Mouse (Mus musculus) small intestine, adult 10 weeks (tissue): Measurements from ENCODE around the gene 1810043G02Rik. TPM values are rescaled to one million over a fixed set of nuclear protein-coding genes. Genes with fewer than 3 reads are reported as not detected.

Source experiments
- polyA plus RNA-seq: library from polyadenylated mRNA; stranded (reverse); fragments of 350-450 nt; fragmentation: Illumina TruSeq; extraction: RNeasy Lipid Tissue Mini Kit (QIAGEN cat#74804); gene quantifications from one replicate; pipeline ENCODE4 v1.2.3, GENCODE M21; 2014; ENCODE audit warnings: low replicate concordance

Gene 1810043G02Rik
- 0.33 TPM for polyA plus RNA-seq

GRCm38 (mm10) chr10:77978351-77979350 is at the start of gene 1810043G02Rik:
Gene 1810043G02Rik, plus strand, starts transcription at chr10:77978524.

DNA sequence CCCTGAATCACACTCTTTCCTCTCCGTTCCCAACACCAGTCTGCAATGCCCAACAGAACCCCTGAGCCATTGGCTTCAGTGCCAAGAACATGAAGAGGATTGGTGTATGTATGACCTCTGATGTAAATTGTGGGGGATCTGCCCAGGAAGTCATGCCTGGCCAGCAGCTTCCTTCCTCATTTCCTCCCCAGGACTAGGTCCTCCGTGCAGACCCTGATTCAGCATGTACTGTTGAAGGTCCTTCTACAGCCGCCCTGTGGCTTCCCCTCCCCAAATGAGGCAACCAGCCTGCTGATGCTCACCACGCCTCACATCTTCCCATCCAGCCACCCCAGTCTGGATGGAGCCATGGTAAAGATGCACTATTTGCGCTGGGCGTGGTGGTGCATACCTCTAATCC is 7.8 kb upstream of the 1810043G02Rik start, which contains the start of gene Trpm2:
TSS of gene Trpm2 (minus strand) at position 83 of the 400 bp plus-strand sequence.

DNA sequence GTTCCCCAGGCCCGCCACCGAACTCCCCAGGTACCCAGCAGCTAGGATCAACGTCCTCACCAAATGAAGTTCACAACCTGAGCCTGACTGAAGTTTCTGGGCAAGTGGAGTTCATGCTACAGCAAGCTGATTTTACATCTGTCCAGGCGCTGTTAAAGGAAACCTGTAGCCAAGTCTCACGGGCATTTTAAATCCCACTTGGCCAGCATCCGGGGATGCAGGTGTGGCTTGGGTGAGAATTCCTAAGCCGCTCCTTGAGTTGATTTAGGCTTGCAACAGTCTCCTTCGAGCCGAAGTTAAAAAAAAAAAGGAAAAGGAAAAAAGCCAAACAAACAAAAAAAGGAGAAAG is 31.6 kb downstream of the 1810043G02Rik start, which contains the start of gene Pfkl:
TSS of gene Pfkl (minus strand) at position 139 of the 349 bp plus-strand sequence.

Other genes starting within 250 kb of the 1810043G02Rik start
- not detected for gene Gm18596, start 235.9 kb upstream of the 1810043G02Rik start, polyA plus RNA-seq
- not detected for gene Gm9736, start 227.2 kb upstream of the 1810043G02Rik start, polyA plus RNA-seq
- gene Gm3233, start 218.8 kb upstream of the 1810043G02Rik start, polyA plus RNA-seq = not detected
- not detected for gene Gm3238, start 207.2 kb upstream of the 1810043G02Rik start, polyA plus RNA-seq
- not detected for gene Gm7138, start 201.6 kb upstream of the 1810043G02Rik start, polyA plus RNA-seq
- gene Gm3250, start 196.0 kb upstream of the 1810043G02Rik start, polyA plus RNA-seq = not detected
- not detected for gene Gm7137, start 190.3 kb upstream of the 1810043G02Rik start, polyA plus RNA-seq
- gene Gm9639, start 183.4 kb upstream of the 1810043G02Rik start, polyA plus RNA-seq = not detected
- not detected for gene Gm19668, start 179.4 kb upstream of the 1810043G02Rik start, polyA plus RNA-seq
- gene Gm9507, start 166.7 kb upstream of the 1810043G02Rik start, polyA plus RNA-seq = not detected
- gene Gm2696, start 163.8 kb upstream of the 1810043G02Rik start, polyA plus RNA-seq = not detected
- not detected for gene Krtap10-4, start 151.4 kb upstream of the 1810043G02Rik start, polyA plus RNA-seq
- not detected for gene Krtap10-10, start 142.6 kb upstream of the 1810043G02Rik start, polyA plus RNA-seq
- gene Gm36176, start 131.7 kb upstream of the 1810043G02Rik start, polyA plus RNA-seq = not detected
- gene Gm10318, start 125.7 kb upstream of the 1810043G02Rik start, polyA plus RNA-seq = not detected
- not detected for gene Gm3285, start 116.5 kb upstream of the 1810043G02Rik start, polyA plus RNA-seq
- gene Lrrc3, start 76.0 kb upstream of the 1810043G02Rik start, polyA plus RNA-seq = 2.0 TPM
- gene Trpm2, start 8.0 kb upstream of the 1810043G02Rik start, polyA plus RNA-seq = 1.3 TPM
- gene Pfkl, start 31.6 kb downstream of the 1810043G02Rik start, polyA plus RNA-seq = 0.52 TPM
- 0.41 TPM for gene Dnmt3l, start 63.4 kb downstream of the 1810043G02Rik start, polyA plus RNA-seq
- not detected for gene Aire, start 65.1 kb downstream of the 1810043G02Rik start, polyA plus RNA-seq
- 4.6 TPM for gene Icosl, start 90.8 kb downstream of the 1810043G02Rik start, polyA plus RNA-seq
- gene D10Jhu81e, start 191.3 kb downstream of the 1810043G02Rik start, polyA plus RNA-seq = 14.9 TPM
- gene Pwp2, start 206.6 kb downstream of the 1810043G02Rik start, polyA plus RNA-seq = 1.4 TPM